Mouse (Mus musculus) hindbrain, embryonic 16.5 days (tissue): ENCODE data around the gene Cmah. TPM values are rescaled to one million over a fixed set of nuclear protein-coding genes. Genes with fewer than 3 reads are reported as not detected.

ENCODE experiments used
- ATAC-seq: fragments of 200-750 bp; cut with Nextera tagmentation; 2 replicates; pipeline ENCODE4 v1.8.0; 2017; ENCODE audit warnings: moderate TSS enrichment, moderate library complexity
- H3K27ac ChIP-seq: fragments of 300-500 bp; sonication (generic); 2 replicates; pipeline ENCODE4 v1.5.1; 2014; ENCODE audit warnings: low read depth, mild to moderate bottlenecking, control low read depth, low read length, moderate library complexity
- H3K27me3 ChIP-seq: fragments of 300-500 bp; sonication (generic); replicated peaks from 2 replicates; pipeline ENCODE4 v1.6.1; 2014; ENCODE audit warnings: low read length; ENCODE audit not compliant: control insufficient read depth, insufficient read depth
- H3K36me3 ChIP-seq: fragments of 300-500 bp; sonication (generic); 2 replicates; pipeline ENCODE4 v1.6.1; 2014; ENCODE audit warnings: mild to moderate bottlenecking, low read length, moderate library complexity, mixed read lengths; ENCODE audit not compliant: control insufficient read depth, insufficient read depth
- H3K4me1 ChIP-seq: fragments of 300-500 bp; sonication (generic); 2 replicates; pipeline ENCODE4 v1.6.1; 2014; ENCODE audit warnings: low read depth, low read length; ENCODE audit not compliant: control insufficient read depth, insufficient read depth
- H3K4me2 ChIP-seq: fragments of 300-500 bp; sonication (generic); 2 replicates; pipeline ENCODE4 v1.6.1; 2014; ENCODE audit warnings: mild to moderate bottlenecking, low read length, control low read depth, moderate library complexity
- H3K4me3 ChIP-seq: fragments of 300-500 bp; sonication (generic); 2 replicates; pipeline ENCODE4 v1.5.1; 2014; ENCODE audit warnings: mild to moderate bottlenecking, low read length, control low read depth, moderate library complexity
- H3K9ac ChIP-seq: fragments of 300-500 bp; sonication (generic); 2 replicates; pipeline ENCODE4 v1.6.1; 2014; ENCODE audit warnings: low read depth, mild to moderate bottlenecking, control low read depth, low read length, moderate library complexity
- H3K9me3 ChIP-seq: fragments of 300-500 bp; sonication (generic); 2 replicates; pipeline ENCODE4 v1.6.1; 2014; ENCODE audit warnings: mild to moderate bottlenecking, low read length, moderate library complexity; ENCODE audit not compliant: control insufficient read depth
- WGBS: fragments of 180-500 bp; shearing (Covaris S2); extraction: QIAGEN DNeasy Blood & Tissue Kit; methylation state at CpG from one replicate; pipeline ENCODE4 v1.1.7; 2014; 5-methylcytosine and 5-hydroxymethylcytosine counted together
- polyA plus RNA-seq: library from polyadenylated mRNA; unstranded; fragments of >200 nt; fragmentation: Nextera tagmentation; extraction: Ambion mirVana; gene quantifications from 2 replicates; pipeline ENCODE4 v1.2.1, GENCODE M21; 2015

The Cmah gene
- polyA plus RNA-seq, 1 experiment from 2014 or later: 0.16 TPM

- Histone ChIP-seq H3K4me3 (no peak overlapping the region), H3K4me1 (no peaks in the 10 kb centered on the region), H3K36me3 (no peaks in the 10 kb centered on the region), H3K9ac (no peak overlapping the region), H3K4me2 (no peak overlapping the region), H3K27me3 (no peaks in the 10 kb centered on the region), H3K9me3 (no peaks in the 10 kb centered on the region), H3K27ac (no peak overlapping the region)
- WGBS: 73% methylated on average over 5 of the region's 5 CpGs
- no peak for ATAC-seq
Observed at GRCm38 (mm10) chr13:24477564-24477963, 150.4 kb downstream of the Cmah start.

- H3K4me3 ChIP-seq: no peak overlapping the region
- no peak overlapping the region for H3K4me2 ChIP-seq
- no peak overlapping the region for H3K27ac ChIP-seq
- H3K36me3 ChIP-seq: no peaks in the 10 kb centered on the region
- no peaks in the 10 kb centered on the region for H3K27me3 ChIP-seq
- H3K9ac ChIP-seq: no peak overlapping the region
- WGBS: 87% methylated on average over 2 of the region's 2 CpGs
- H3K9me3 ChIP-seq: no peaks in the 10 kb centered on the region
- ATAC-seq: no peak
- no peaks in the 10 kb centered on the region for H3K4me1 ChIP-seq
Observed at GRCm38 (mm10) chr13:24479516-24479915, 152.3 kb downstream of the Cmah start.

DNA sequence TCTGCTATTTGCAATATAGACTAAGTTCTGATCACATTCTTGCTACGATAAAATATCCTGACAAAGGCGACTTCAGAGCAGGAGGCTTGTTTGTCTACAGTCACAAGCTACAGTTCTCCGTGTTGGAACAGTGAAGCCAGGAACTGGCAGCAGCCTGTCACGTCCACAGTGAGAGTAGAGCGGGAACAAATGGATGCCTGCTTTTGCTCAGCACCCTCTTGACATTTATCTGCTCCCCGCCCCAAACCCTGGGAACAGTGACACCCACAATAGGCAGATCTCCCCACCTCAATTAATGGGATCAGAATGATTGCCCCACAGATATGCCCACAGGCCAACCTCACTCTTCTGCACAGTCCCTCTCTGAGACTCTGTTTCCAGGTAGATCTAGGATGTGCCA is 153.6 kb downstream of the Cmah start:
- Histone ChIP-seq H3K9ac (no peak overlapping the region), H3K4me1 (no peaks in the 10 kb centered on the region), H3K27me3 (no peaks in the 10 kb centered on the region), H3K36me3 (no peaks in the 10 kb centered on the region), H3K27ac (no peak overlapping the region), H3K4me3 (no peak overlapping the region), H3K4me2 (no peak overlapping the region), H3K9me3 (no peaks in the 10 kb centered on the region)
- no peak for ATAC-seq
- WGBS: 84% methylated on average over 6 of the region's 6 CpGs

- 63% methylated on average over 10 of the region's 10 CpGs for WGBS
- no peaks in the 10 kb centered on the region for H3K36me3 ChIP-seq
- H3K4me1 ChIP-seq: no peaks in the 10 kb centered on the region
- H3K9me3 ChIP-seq: no peaks in the 10 kb centered on the region
- no peak overlapping the region for H3K27ac ChIP-seq
- H3K27me3 ChIP-seq: no peaks in the 10 kb centered on the region
- no peak overlapping the region for H3K9ac ChIP-seq
- H3K4me2 ChIP-seq: no peak overlapping the region
- peak; percentile 95 for ATAC-seq
- H3K4me3 ChIP-seq: no peak overlapping the region
Observed at GRCm38 (mm10) chr13:24481615-24482295, 154.6 kb downstream of the Cmah start.

- 78% methylated on average over 3 of the region's 3 CpGs for WGBS
- Histone ChIP-seq H3K27ac (no peak overlapping the region), H3K4me1 (no peaks in the 10 kb centered on the region), H3K9ac (no peak overlapping the region), H3K9me3 (no peaks in the 10 kb centered on the region), H3K4me2 (no peak overlapping the region), H3K27me3 (no peaks in the 10 kb centered on the region), H3K36me3 (no peaks in the 10 kb centered on the region), H3K4me3 (no peak overlapping the region)
- no peak for ATAC-seq
Observed at GRCm38 (mm10) chr13:24483691-24484090, 156.5 kb downstream of the Cmah start.

DNA sequence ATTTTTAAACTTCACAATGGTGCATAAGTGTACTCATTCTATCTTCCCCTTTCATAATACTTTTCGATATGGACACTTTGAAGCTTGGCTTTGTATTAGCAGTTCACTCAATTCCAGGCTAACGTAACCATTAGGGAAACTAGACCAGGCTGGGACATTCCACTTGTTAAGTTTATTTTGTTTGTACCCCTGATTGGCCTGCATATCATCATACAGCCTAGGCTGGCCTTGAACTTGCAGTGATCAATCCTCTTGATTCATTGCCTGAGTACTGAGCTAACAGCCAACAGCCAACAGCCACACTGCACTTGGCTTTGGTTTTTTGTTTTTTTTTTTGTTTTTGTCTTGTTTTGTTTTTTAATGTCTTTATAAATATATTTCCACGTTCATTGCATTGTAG is 157.6 kb downstream of the Cmah start:
- Histone ChIP-seq H3K27ac (no peak overlapping the region), H3K4me3 (no peak overlapping the region), H3K4me2 (no peak overlapping the region), H3K4me1 (no peaks in the 10 kb centered on the region), H3K27me3 (no peaks in the 10 kb centered on the region), H3K9ac (no peak overlapping the region), H3K36me3 (no peaks in the 10 kb centered on the region), H3K9me3 (no peaks in the 10 kb centered on the region)
- WGBS: 91% methylated on average over 3 of the region's 3 CpGs
- ATAC-seq: no peak

DNA sequence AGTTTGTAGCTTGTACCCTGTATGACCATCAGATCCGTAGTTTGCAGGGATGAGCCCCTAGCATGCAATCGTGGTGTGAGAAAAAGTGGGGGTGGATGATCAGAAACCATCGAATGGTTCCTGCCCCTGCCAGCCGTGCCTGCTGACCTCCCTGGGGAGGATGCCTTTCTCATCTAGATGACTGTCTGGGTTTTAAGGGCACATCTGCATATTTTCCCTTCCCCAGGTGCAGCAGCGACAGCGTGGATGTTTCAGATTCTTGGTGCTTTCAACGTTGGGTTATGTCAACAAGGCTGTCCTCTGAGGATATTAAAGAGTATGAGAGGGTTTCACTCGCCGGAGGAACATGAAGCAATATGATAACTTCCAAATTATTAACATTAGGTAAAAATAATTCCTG is 158.8 kb downstream of the Cmah start:
- 72% methylated on average over 9 of the region's 9 CpGs for WGBS
- ATAC-seq: no peak

GRCm38 (mm10) chr13:24486403-24486802 is 159.2 kb downstream of the Cmah start:
- no peak for ATAC-seq
- Histone ChIP-seq H3K4me2 (no peak overlapping the region), H3K27me3 (no peaks in the 10 kb centered on the region), H3K27ac (no peak overlapping the region), H3K9ac (no peak overlapping the region), H3K9me3 (no peaks in the 10 kb centered on the region), H3K4me3 (no peak overlapping the region), H3K36me3 (no peaks in the 10 kb centered on the region), H3K4me1 (no peaks in the 10 kb centered on the region)
- 79% methylated on average over 6 of the region's 6 CpGs for WGBS

More for the DNA sequence above, 158.8 kb downstream of the Cmah start:
- H3K9ac ChIP-seq: no peak overlapping the region
- no peaks in the 10 kb centered on the region for H3K9me3 ChIP-seq
- H3K36me3 ChIP-seq: no peaks in the 10 kb centered on the region
- no peak overlapping the region for H3K4me2 ChIP-seq
- no peaks in the 10 kb centered on the region for H3K4me1 ChIP-seq
- no peak overlapping the region for H3K4me3 ChIP-seq
- no peak overlapping the region for H3K27ac ChIP-seq
- no peaks in the 10 kb centered on the region for H3K27me3 ChIP-seq

DNA sequence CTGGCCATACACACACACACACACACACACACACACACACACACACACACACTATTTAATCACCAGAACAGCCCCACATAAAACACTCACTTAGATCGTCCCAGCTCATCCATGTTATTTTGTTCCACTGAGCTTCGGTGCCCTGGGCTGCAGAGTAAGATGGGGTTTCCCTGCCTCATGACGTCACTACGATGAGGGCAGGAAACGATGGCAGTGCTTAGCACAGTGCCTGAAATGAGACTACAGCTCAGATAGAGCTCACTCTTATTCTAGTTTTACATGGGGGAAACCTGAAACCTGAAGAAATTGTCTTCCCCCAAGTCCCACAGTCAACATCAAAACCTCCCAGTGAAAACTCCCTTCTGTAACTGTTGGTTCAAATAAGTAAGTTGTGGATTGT is 159.9 kb downstream of the Cmah start:
- Histone ChIP-seq H3K9me3 (no peaks in the 10 kb centered on the region), H3K4me2 (no peak overlapping the region), H3K4me1 (no peaks in the 10 kb centered on the region), H3K36me3 (no peaks in the 10 kb centered on the region), H3K9ac (no peak overlapping the region), H3K4me3 (no peak overlapping the region), H3K27ac (no peak overlapping the region), H3K27me3 (no peaks in the 10 kb centered on the region)
- ATAC-seq: no peak
- WGBS: 87% methylated on average over 5 of the region's 5 CpGs

DNA sequence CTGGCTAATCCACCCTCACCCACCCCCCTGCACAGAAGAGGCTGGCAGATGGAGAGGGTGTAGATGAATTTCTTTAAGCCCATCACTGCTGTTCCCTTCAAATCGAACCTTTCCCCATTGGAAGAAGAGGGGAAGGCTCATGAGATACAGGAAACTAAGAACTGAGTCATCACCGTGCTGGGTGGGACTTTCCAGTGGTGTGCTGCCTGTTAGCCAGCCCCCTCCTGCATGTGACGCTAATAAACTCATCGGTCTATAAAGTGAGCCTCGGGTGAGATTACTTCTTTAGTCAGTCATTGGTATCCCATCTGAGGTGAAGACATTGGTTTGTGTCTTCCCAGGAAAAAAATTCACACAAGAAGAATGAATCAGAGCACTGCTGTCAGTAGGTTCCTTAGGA is 160.3 kb downstream of the Cmah start:
- no peaks in the 10 kb centered on the region for H3K9me3 ChIP-seq
- no peak overlapping the region for H3K4me2 ChIP-seq
- ATAC-seq: no peak
- WGBS: 91% methylated on average over 5 of the region's 5 CpGs
- no peak overlapping the region for H3K27ac ChIP-seq
- no peaks in the 10 kb centered on the region for H3K27me3 ChIP-seq
- no peaks in the 10 kb centered on the region for H3K4me1 ChIP-seq
- no peak overlapping the region for H3K4me3 ChIP-seq
- no peak overlapping the region for H3K9ac ChIP-seq
- H3K36me3 ChIP-seq: no peaks in the 10 kb centered on the region
